Comparison of ENCODE assay signal across 9 mouse cellular contexts in the genomic region with DNA sequence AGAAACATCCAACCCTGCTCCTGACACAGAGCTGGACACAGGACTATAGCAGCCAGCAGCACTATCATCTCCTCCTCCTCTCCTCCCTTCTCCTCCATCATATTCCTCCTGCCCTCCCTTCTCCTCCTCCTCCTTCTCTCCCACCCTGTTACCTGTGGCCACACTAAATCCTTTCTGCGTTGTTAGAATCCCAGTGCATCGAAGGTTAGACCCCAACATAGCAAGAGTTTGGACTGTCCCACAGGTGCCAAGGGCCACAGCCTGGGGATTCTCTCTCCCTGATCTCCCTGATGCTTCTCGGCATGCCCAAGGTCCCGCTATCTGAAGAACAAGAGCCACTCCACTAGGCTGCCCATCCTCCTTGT. TPM values are rescaled to one million over a fixed set of nuclear protein-coding genes. Genes with fewer than 3 reads are reported as not detected.
DNase-seq lines count a peak whose midpoint lies in the region; ATAC-seq and TF ChIP-seq lines count a peak whose summit lies in the region.
"Had no signal": no experiment of that assay in that cellular context is flagged by ENCODE, and none has a peak within 500 bp of the region (broad histone marks: within the 10 kb centered on the region; RNA-seq: fewer than 3 reads in every experiment).

No protein-coding gene starts in this region.

- peak overlapping the region; percentile 74 for H3K9ac ChIP-seq in embryonic facial prominence, embryonic 14.5 days (ENCODE audit: low read depth, low read length)
- peak overlapping the region; percentile 74 for H3K9ac ChIP-seq in intestine, embryonic 16.5 days (ENCODE audit: low read depth, low read length)
- H3K9ac ChIP-seq in neural tube, embryonic 12.5 days: peak overlapping the region; percentile 52

- DNase-seq in kidney, adult 2 months: no peak
- no peak for DNase-seq in kidney, postnatal 25 days
- DNase-seq in embryonic facial prominence, embryonic 14.5 days (ENCODE audit: low spot score): no peak
- DNase-seq in left cerebral cortex, adult 9 months (ENCODE audit: low spot score in 2 of 2): no peak
- DNase-seq in frontal cortex, postnatal 36 days (ENCODE audit: low spot score in 2 of 2): no peak
- no peak for DNase-seq in gastrocnemius, postnatal 14 days
- DNase-seq: thymus, postnatal 36 days had no signal

- peak overlapping the region; percentile 64 for H3K4me3 ChIP-seq in kidney, adult 2 months (ENCODE audit: insufficient read depth, low read depth, low read length)
- H3K4me3 ChIP-seq in embryonic facial prominence, embryonic 14.5 days (ENCODE audit: low read depth, low read length): peak overlapping the region; percentile 57
- peak overlapping the region; percentile 57 for H3K4me3 ChIP-seq in intestine, embryonic 16.5 days (ENCODE audit: low read length)
- peak overlapping the region; percentile 46 for H3K4me3 ChIP-seq in neural tube, embryonic 12.5 days

- ATAC-seq in embryonic facial prominence, embryonic 14.5 days (ENCODE audit: low read depth): no peak
- peak; percentile 36; the same call in 1 of the 2 replicates for ATAC-seq in intestine, embryonic 16.5 days
- peak; percentile 22; the same call in 1 of the 2 replicates for ATAC-seq in neural tube, embryonic 12.5 days (ENCODE audit: low FRiP score, low read depth)

- peak overlapping the region; percentile 84 for H3K4me2 ChIP-seq in embryonic facial prominence, embryonic 14.5 days (ENCODE audit: low read depth, low read length)
- peak overlapping the region; percentile 74 for H3K4me2 ChIP-seq in intestine, embryonic 16.5 days (ENCODE audit: low read depth, low read length)
- peak overlapping the region; percentile 76 for H3K4me2 ChIP-seq in neural tube, embryonic 12.5 days (replicated peaks)

- peaks cover 3% of the 10 kb centered on the region; the same call in 1 of the 2 replicates for H3K4me1 ChIP-seq in kidney, adult 2 months (ENCODE audit: control insufficient read depth, insufficient read depth, low read length)
- H3K4me1 ChIP-seq in embryonic facial prominence, embryonic 14.5 days (ENCODE audit: control insufficient read depth, insufficient read depth, low read length): peaks cover 17% of the 10 kb centered on the region; the same call in 1 of the 2 replicates
- peaks cover 9% of the 10 kb centered on the region; the same call in 1 of the 2 replicates for H3K4me1 ChIP-seq in intestine, embryonic 16.5 days (ENCODE audit: control insufficient read depth, insufficient read depth, low read length)
- H3K4me1 ChIP-seq in neural tube, embryonic 12.5 days: peaks cover 43% of the 10 kb centered on the region

- no peaks in the 10 kb centered on the region for H3K27me3 ChIP-seq in kidney, adult 2 months (replicated peaks; ENCODE audit: control insufficient read depth, insufficient read depth, low read length)
- no peaks in the 10 kb centered on the region for H3K27me3 ChIP-seq in embryonic facial prominence, embryonic 14.5 days (replicated peaks; ENCODE audit: control insufficient read depth, insufficient read depth, low read length)
- no peaks in the 10 kb centered on the region for H3K27me3 ChIP-seq in intestine, embryonic 16.5 days (replicated peaks; ENCODE audit: control insufficient read depth, insufficient read depth, low read length)
- H3K27me3 ChIP-seq in neural tube, embryonic 12.5 days (replicated peaks): no peaks in the 10 kb centered on the region

- intact Hi-C loops in gastrocnemius, postnatal 14 days (cut with DNase I; ENCODE audit: low total_unique reads): no loop called here

- no peaks in the 10 kb centered on the region for H3K9me3 ChIP-seq in embryonic facial prominence, embryonic 14.5 days (ENCODE audit: control insufficient read depth, low read length)
- no peaks in the 10 kb centered on the region for H3K9me3 ChIP-seq in intestine, embryonic 16.5 days (ENCODE audit: control insufficient read depth, low read length)
- H3K9me3 ChIP-seq in neural tube, embryonic 12.5 days: no peaks in the 10 kb centered on the region

- no peak for TF ChIP-seq CTCF in kidney, adult 2 months (conservative IDR thresholded peaks at IDR 0.05; ENCODE audit: insufficient read depth, insufficient read length, low read depth, low read length)

- H3K36me3 ChIP-seq in kidney, adult 2 months (ENCODE audit: control insufficient read depth, insufficient read depth, low read length): no peaks in the 10 kb centered on the region
- H3K36me3 ChIP-seq in embryonic facial prominence, embryonic 14.5 days (ENCODE audit: control insufficient read depth, insufficient read depth, low read length): no peaks in the 10 kb centered on the region
- H3K36me3 ChIP-seq in intestine, embryonic 16.5 days (ENCODE audit: control insufficient read depth, insufficient read depth, low read length): no peaks in the 10 kb centered on the region
- no peaks in the 10 kb centered on the region for H3K36me3 ChIP-seq in neural tube, embryonic 12.5 days

- H3K27ac ChIP-seq in kidney, adult 2 months (ENCODE audit: insufficient read depth, low read depth, low read length): peak overlapping the region; percentile 3; the same call in 1 of the 2 replicates
- peak overlapping the region; percentile 94 for H3K27ac ChIP-seq in embryonic facial prominence, embryonic 14.5 days (replicated peaks; ENCODE audit: low read depth, low read length)
- peak overlapping the region; percentile 79 for H3K27ac ChIP-seq in intestine, embryonic 16.5 days (ENCODE audit: low read length)
- no peak overlapping the region for H3K27ac ChIP-seq in neural tube, embryonic 12.5 days

- no peak for TF ChIP-seq POLR2A in kidney, adult 2 months (IDR thresholded peaks at IDR 0.05; ENCODE audit: low read depth, low read length)

- WGBS in kidney, adult 2 months: 21% methylated on average over 4 of the region's 4 CpGs
- WGBS in embryonic facial prominence, embryonic 14.5 days: 11% methylated on average over 4 of the region's 4 CpGs
- WGBS in intestine, embryonic 16.5 days: 13% methylated on average over 4 of the region's 4 CpGs
- WGBS in neural tube, embryonic 12.5 days: 37% methylated on average over 4 of the region's 4 CpGs

RNA-seq across cellular contexts. Expression of a gene that starts 0.7 kb away (rescaled TPM):
- polyA plus RNA-seq in kidney, adult 2 months (2012; rRNA removed): 13.2 and 13.5 TPM in 2 replicates
- polyA plus RNA-seq in embryonic facial prominence, embryonic 14.5 days (2014; fragmentation: Nextera tagmentation; extraction: Ambion mirVana): 8.0 and 8.6 TPM in 2 replicates
- 3.3 and 3.5 TPM in 2 replicates for polyA plus RNA-seq in intestine, embryonic 16.5 days (2015; fragmentation: Nextera tagmentation; extraction: Ambion mirVana)
- polyA plus RNA-seq in neural tube, embryonic 12.5 days (2016; fragmentation: Nextera tagmentation; extraction: Ambion mirVana): 5.7 and 6.5 TPM in 2 replicates
- 1 to 10 TPM; 9.2 to 9.7 TPM for total RNA-seq in gastrocnemius, postnatal 14 days (2021)

RNA-seq across cellular contexts. Expression of a gene that starts 51.5 kb away (rescaled TPM):
- polyA plus RNA-seq in kidney, adult 2 months (2012; rRNA removed): 0.22 and 0.34 TPM in 2 replicates
- 2.1 and 2.3 TPM in 2 replicates for polyA plus RNA-seq in embryonic facial prominence, embryonic 14.5 days (2014; fragmentation: Nextera tagmentation; extraction: Ambion mirVana)
- polyA plus RNA-seq in intestine, embryonic 16.5 days (2015; fragmentation: Nextera tagmentation; extraction: Ambion mirVana): 1.1 and 1.2 TPM in 2 replicates
- polyA plus RNA-seq in neural tube, embryonic 12.5 days (2016; fragmentation: Nextera tagmentation; extraction: Ambion mirVana): 3.5 and 3.8 TPM in 2 replicates
- not detected for total RNA-seq in gastrocnemius, postnatal 14 days (2021)
